Mouse (Mus musculus): Measurements from ENCODE around the gene Lcn12. TPM values are rescaled to one million over a fixed set of nuclear protein-coding genes. Genes with fewer than 3 reads are reported as not detected.

The Lcn12 gene
- total RNA-seq (2021) (not detected), polyA plus RNA-seq (2012; rRNA removed) (not detected in 2 replicates)
- long read RNA-seq, result 0 reads

DNA sequence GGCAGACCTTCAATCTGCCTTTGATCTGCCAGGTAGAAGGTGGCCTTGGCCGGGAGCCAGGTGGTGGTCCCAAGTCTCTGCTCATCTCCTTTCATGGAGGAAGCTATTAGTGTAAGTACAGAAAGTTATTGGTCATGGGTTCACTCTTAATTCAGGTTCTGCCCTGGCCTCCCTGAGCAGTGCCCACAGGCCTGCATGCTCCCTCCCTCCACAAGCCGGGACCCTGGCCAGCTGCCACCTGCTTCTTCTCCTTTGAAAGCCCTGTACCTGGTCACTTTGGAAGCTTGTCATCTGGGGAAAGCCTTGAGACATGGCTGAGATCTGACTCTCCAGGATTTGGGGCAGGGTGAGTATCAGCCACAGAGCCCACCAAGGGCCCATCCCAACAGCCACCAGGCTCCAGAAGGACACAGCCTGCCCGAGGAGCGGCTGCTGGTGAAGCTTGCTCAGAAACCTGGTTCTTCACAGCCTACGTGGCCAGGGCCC, at the start of gene Lcn12:
TSS of gene Lcn12 (minus strand) at position 436 of the 486 bp plus-strand sequence.
- no peak for DNase-seq
- Histone ChIP-seq H3K4me3 (no peak within 1 kb of the TSS), H3K27me3 (ENCODE audit: control insufficient read depth, insufficient read depth, low read length) (no peaks in the 10 kb centered on the region), H3K27ac (no peak within 1 kb of the TSS), H3K36me3 (ENCODE audit: control insufficient read depth, insufficient read depth, low read length) (no peaks in the 10 kb centered on the region), H3K79me2 (replicated peaks; ENCODE audit: control insufficient read depth, insufficient read depth, low read length) (no peaks in the 10 kb centered on the region), H3K9ac (ENCODE audit: low read depth, low read length) (no peak within 1 kb of the TSS), H3K4me1 (ENCODE audit: control insufficient read depth, insufficient read depth, low read length) (no peaks in the 10 kb centered on the region)
- intact Hi-C loops (cut with DNase I), result no loop called here
- WGBS, result 77% methylated on average over 5 of the region's 5 CpGs
- TF ChIP-seq CTCF (IDR thresholded peaks at IDR 0.05), result no peak
- TF ChIP-seq POLR2A (IDR thresholded peaks at IDR 0.05; ENCODE audit: insufficient read depth, low read depth, low read length), result no peak
- TF ChIP-seq EP300 (IDR thresholded peaks at IDR 0.05; ENCODE audit: insufficient read depth, low read depth, low read length), result no peak

- peaks cover 2% of the 10 kb centered on the region for H3K36me3 ChIP-seq (ENCODE audit: control insufficient read depth, insufficient read depth, low read length)
- no peak overlapping the region for H3K9ac ChIP-seq (ENCODE audit: low read depth, low read length)
- H3K27me3 ChIP-seq (ENCODE audit: control insufficient read depth, insufficient read depth, low read length), result no peaks in the 10 kb centered on the region
- peaks cover 7% of the 10 kb centered on the region for H3K4me1 ChIP-seq (ENCODE audit: control insufficient read depth, insufficient read depth, low read length)
- TF ChIP-seq CTCF (IDR thresholded peaks at IDR 0.05) (no peak), EP300 (IDR thresholded peaks at IDR 0.05; ENCODE audit: insufficient read depth, low read depth, low read length) (no peak), POLR2A (IDR thresholded peaks at IDR 0.05; ENCODE audit: insufficient read depth, low read depth, low read length) (no peak)
- intact Hi-C loops (cut with DNase I), result no loop called here
- H3K4me3 ChIP-seq, result no peak overlapping the region
- H3K27ac ChIP-seq, result no peak overlapping the region
- no peak for DNase-seq
- peaks cover 11% of the 10 kb centered on the region for H3K79me2 ChIP-seq (replicated peaks; ENCODE audit: control insufficient read depth, insufficient read depth, low read length)
- WGBS, result 87% methylated on average over 10 of the region's 10 CpGs
These were observed 48.1 kb upstream of the Lcn12 start for GRCm38 (mm10) chr2:25541644-25542367.

DNA sequence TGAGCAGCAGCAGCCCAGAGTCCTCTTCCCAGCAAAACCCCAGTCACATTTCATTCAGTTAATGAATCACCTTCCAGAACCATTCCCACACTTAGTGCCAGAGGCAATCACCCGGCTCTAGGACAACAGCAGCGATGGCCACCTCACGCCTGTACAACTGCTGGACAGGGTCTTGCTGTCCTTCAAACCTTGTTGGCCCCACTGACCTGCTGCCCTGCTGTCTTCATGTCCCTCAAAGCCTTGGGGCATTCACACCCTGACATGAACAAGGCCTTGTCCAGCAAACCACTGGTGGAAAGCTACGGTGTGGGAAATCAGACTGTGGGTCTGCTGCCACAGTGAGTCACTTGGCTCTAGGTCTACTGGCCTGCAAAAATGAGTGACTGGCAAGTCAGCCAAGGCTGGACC, 46.8 kb upstream of the Lcn12 start:
- no peak overlapping the region for H3K4me3 ChIP-seq
- no peaks in the 10 kb centered on the region for H3K27me3 ChIP-seq (ENCODE audit: control insufficient read depth, insufficient read depth, low read length)
- no peak overlapping the region for H3K27ac ChIP-seq
- peaks cover 5% of the 10 kb centered on the region for H3K79me2 ChIP-seq (replicated peaks; ENCODE audit: control insufficient read depth, insufficient read depth, low read length)
- H3K36me3 ChIP-seq (ENCODE audit: control insufficient read depth, insufficient read depth, low read length), result peaks cover 9% of the 10 kb centered on the region
- H3K9ac ChIP-seq (ENCODE audit: low read depth, low read length), result no peak overlapping the region
- 58% methylated on average over 4 of the region's 4 CpGs for WGBS
- peaks cover 4% of the 10 kb centered on the region for H3K4me1 ChIP-seq (ENCODE audit: control insufficient read depth, insufficient read depth, low read length)
- TF ChIP-seq CTCF (IDR thresholded peaks at IDR 0.05) (no peak), POLR2A (IDR thresholded peaks at IDR 0.05; ENCODE audit: insufficient read depth, low read depth, low read length) (no peak), EP300 (IDR thresholded peaks at IDR 0.05; ENCODE audit: insufficient read depth, low read depth, low read length) (no peak)
- DNase-seq, result peak in 1 of 2 experiments; percentile 40
- intact Hi-C loops (cut with DNase I), result no loop called here

- no peak for TF ChIP-seq EP300 (IDR thresholded peaks at IDR 0.05; ENCODE audit: insufficient read depth, low read depth, low read length)
- no peak for TF ChIP-seq POLR2A (IDR thresholded peaks at IDR 0.05; ENCODE audit: insufficient read depth, low read depth, low read length)
- no peak for TF ChIP-seq CTCF (IDR thresholded peaks at IDR 0.05)
- Histone ChIP-seq H3K79me2 (replicated peaks; ENCODE audit: control insufficient read depth, insufficient read depth, low read length) (no peaks in the 10 kb centered on the region), H3K9ac (ENCODE audit: low read depth, low read length) (no peak overlapping the region), H3K27me3 (ENCODE audit: control insufficient read depth, insufficient read depth, low read length) (no peaks in the 10 kb centered on the region), H3K27ac (peak overlapping the region; percentile 47), H3K36me3 (ENCODE audit: control insufficient read depth, insufficient read depth, low read length) (peaks cover 17% of the 10 kb centered on the region), H3K4me3 (no peak overlapping the region), H3K4me1 (ENCODE audit: control insufficient read depth, insufficient read depth, low read length) (peaks cover 11% of the 10 kb centered on the region)
- intact Hi-C loops (cut with DNase I), result no loop called here
- DNase-seq, result peak in 1 of 2 experiments; percentile 48
- WGBS, result 58% methylated on average over 8 of the region's 8 CpGs
These were observed 42.8 kb upstream of the Lcn12 start for GRCm38 (mm10) chr2:25536531-25536930.

GRCm38 (mm10) chr2:25534866-25535182, 41.1 kb upstream of the Lcn12 start:
- TF ChIP-seq CTCF (IDR thresholded peaks at IDR 0.05) (no peak), EP300 (IDR thresholded peaks at IDR 0.05; ENCODE audit: insufficient read depth, low read depth, low read length) (no peak), POLR2A (IDR thresholded peaks at IDR 0.05; ENCODE audit: insufficient read depth, low read depth, low read length) (no peak)
- no peaks in the 10 kb centered on the region for H3K27me3 ChIP-seq (ENCODE audit: control insufficient read depth, insufficient read depth, low read length)
- no peak for DNase-seq
- no peak overlapping the region; the same call in 1 of the 2 replicates for H3K9ac ChIP-seq (ENCODE audit: low read depth, low read length)
- H3K27ac ChIP-seq, result peak overlapping the region; percentile 78
- WGBS, result 93% methylated on average over 2 of the region's 2 CpGs
- H3K4me1 ChIP-seq (ENCODE audit: control insufficient read depth, insufficient read depth, low read length), result peaks cover 9% of the 10 kb centered on the region
- intact Hi-C loops (cut with DNase I), result no loop called here
- no peaks in the 10 kb centered on the region for H3K79me2 ChIP-seq (replicated peaks; ENCODE audit: control insufficient read depth, insufficient read depth, low read length)
- H3K36me3 ChIP-seq (ENCODE audit: control insufficient read depth, insufficient read depth, low read length), result peaks cover 17% of the 10 kb centered on the region
- H3K4me3 ChIP-seq, result no peak overlapping the region

GRCm38 (mm10) chr2:25534178-25534865, 40.6 kb upstream of the Lcn12 start:
- H3K79me2 ChIP-seq (replicated peaks; ENCODE audit: control insufficient read depth, insufficient read depth, low read length), result no peaks in the 10 kb centered on the region
- DNase-seq, result peak; percentile 80 to 90
- H3K4me3 ChIP-seq, result no peak overlapping the region
- intact Hi-C loops (cut with DNase I), result no loop called here
- no peaks in the 10 kb centered on the region for H3K27me3 ChIP-seq (ENCODE audit: control insufficient read depth, insufficient read depth, low read length)
- H3K9ac ChIP-seq (ENCODE audit: low read depth, low read length), result no peak overlapping the region; the same call in 1 of the 2 replicates
- H3K4me1 ChIP-seq (ENCODE audit: control insufficient read depth, insufficient read depth, low read length), result peaks cover 9% of the 10 kb centered on the region
- peak overlapping the region; percentile 78 for H3K27ac ChIP-seq
- H3K36me3 ChIP-seq (ENCODE audit: control insufficient read depth, insufficient read depth, low read length), result peaks cover 17% of the 10 kb centered on the region
- 34% methylated on average over 3 of the region's 3 CpGs for WGBS
- TF ChIP-seq POLR2A (IDR thresholded peaks at IDR 0.05; ENCODE audit: insufficient read depth, low read depth, low read length) (no peak), EP300 (IDR thresholded peaks at IDR 0.05; ENCODE audit: insufficient read depth, low read depth, low read length) (peak; percentile 46; the same call in 1 of the 2 replicates)
